Mouse (Mus musculus): ENCODE results near the gene Xxylt1.

DNA sequence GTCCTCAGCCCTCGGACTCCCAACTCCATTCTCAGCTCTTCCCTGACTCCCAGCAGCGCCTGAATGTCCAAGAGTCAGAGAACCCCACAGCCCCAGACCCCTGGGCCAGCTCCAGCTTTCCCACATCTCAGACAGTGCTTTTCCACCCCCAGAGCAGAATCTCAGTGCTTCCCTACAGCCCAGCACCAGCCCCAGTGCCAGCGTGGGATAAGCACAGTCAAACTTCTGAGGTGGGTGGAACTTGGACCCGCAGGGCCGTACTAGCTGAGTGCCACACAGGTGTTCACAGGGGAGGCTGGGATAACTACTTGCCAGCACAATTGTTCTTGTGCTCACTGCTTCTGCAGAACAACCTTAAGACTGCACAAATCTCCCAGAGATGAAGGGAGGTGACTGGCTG lies 149.0 kb downstream of the Xxylt1 start:
- no peak for TF ChIP-seq CHD2 (IDR thresholded peaks at IDR 0.05; ENCODE audit: low read length)
- no peak for TF ChIP-seq TAL1 (IDR thresholded peaks at IDR 0.05; ENCODE audit: low read length)
- no peak for TF ChIP-seq USF1 (IDR thresholded peaks at IDR 0.05; ENCODE audit: low read depth, low read length)
- no peak for TF ChIP-seq CTCF (IDR thresholded peaks at IDR 0.05 in 2 of 3, conservative IDR thresholded peaks at IDR 0.05 in 1 of 3; ENCODE audit: control insufficient read depth in 1 of 3, insufficient read depth in 1 of 3, low read depth in 2 of 3, low read length in 3 of 3, poor library complexity in 1 of 3, severe bottlenecking in 1 of 3)
- no peak for TF ChIP-seq POLR2A (IDR thresholded peaks at IDR 0.05; ENCODE audit: control insufficient read depth in 1 of 2, insufficient read depth in 1 of 2, low read depth in 1 of 2, low read length in 2 of 2, poor library complexity in 1 of 2)
- no peak for TF ChIP-seq GATA1 (IDR thresholded peaks at IDR 0.05; ENCODE audit: low read depth, low read length)
- no peak for TF ChIP-seq EP300 (IDR thresholded peaks at IDR 0.05; ENCODE audit: low read depth in 1 of 2, low read length in 2 of 2)

All from MEL (cell line).